Mouse (Mus musculus) brown adipose tissue, adult 24 weeks (tissue): Measurements from ENCODE around the gene Slc25a30. TPM values are rescaled to one million over a fixed set of nuclear protein-coding genes. Genes with fewer than 3 reads are reported as not detected.
A peak's percentile ranks its signal among the peaks of the same experiment; 100 is the strongest.

Experiments used
- H3K27ac ChIP-seq: fragments of 200-500 bp; replicated peaks from 2 replicates; pipeline ENCODE4 v1.5.1; 2012; ENCODE audit warnings: low read depth, mild to moderate bottlenecking, low read length
- H3K4me1 ChIP-seq: fragments of 200-500 bp; 2 replicates; pipeline ENCODE4 v1.6.1; 2012; ENCODE audit warnings: low read length, mixed read lengths; ENCODE audit not compliant: control insufficient read depth, insufficient read depth, insufficient read length
- H3K4me3 ChIP-seq: fragments of 200-500 bp; 2 replicates; pipeline ENCODE4 v1.5.1; 2012; ENCODE audit warnings: low read depth, mild to moderate bottlenecking, low read length, moderate library complexity; ENCODE audit not compliant: insufficient read depth
- polyA plus RNA-seq: library from polyadenylated mRNA; stranded (reverse); fragments of >200 nt; gene quantifications from 2 replicates; pipeline ENCODE4 v1.2.4, GENCODE M21; 2012; ENCODE audit not compliant: missing spikeins, insufficient read depth, insufficient read length

Slc25a30 gene
- polyA plus RNA-seq, 1 experiment = 6.1 TPM

GRCm38 (mm10) chr14:75818528-75818927 lies 31.7 kb upstream of the Slc25a30 start:
- no peak overlapping the region for H3K4me3 ChIP-seq
- no peak overlapping the region for H3K27ac ChIP-seq
- H3K4me1 ChIP-seq = no peaks in the 10 kb centered on the region

- H3K4me1 ChIP-seq = no peaks in the 10 kb centered on the region
- no peak overlapping the region for H3K27ac ChIP-seq
- H3K4me3 ChIP-seq = no peak overlapping the region
Observed at GRCm38 (mm10) chr14:75809931-75810330, 23.1 kb upstream of the Slc25a30 start.

- Histone ChIP-seq H3K27ac (no peak overlapping the region), H3K4me1 (no peaks in the 10 kb centered on the region), H3K4me3 (no peak overlapping the region)
Observed at GRCm38 (mm10) chr14:75807800-75808199, 21.0 kb upstream of the Slc25a30 start.

- Histone ChIP-seq H3K4me3 (no peak overlapping the region), H3K27ac (no peak overlapping the region), H3K4me1 (no peaks in the 10 kb centered on the region)
Observed at GRCm38 (mm10) chr14:75797769-75798386, 11.0 kb upstream of the Slc25a30 start.

GRCm38 (mm10) chr14:75795918-75796317 lies 9.1 kb upstream of the Slc25a30 start:
- no peaks in the 10 kb centered on the region for H3K4me1 ChIP-seq
- H3K27ac ChIP-seq = no peak overlapping the region
- H3K4me3 ChIP-seq = no peak overlapping the region

GRCm38 (mm10) chr14:75794726-75795125 lies 7.9 kb upstream of the Slc25a30 start:
- Histone ChIP-seq H3K27ac (no peak overlapping the region), H3K4me1 (no peaks in the 10 kb centered on the region), H3K4me3 (no peak overlapping the region)

GRCm38 (mm10) chr14:75794324-75794723 lies 7.5 kb upstream of the Slc25a30 start:
- no peak overlapping the region for H3K4me3 ChIP-seq
- no peak overlapping the region for H3K27ac ChIP-seq
- no peaks in the 10 kb centered on the region for H3K4me1 ChIP-seq

- Histone ChIP-seq H3K27ac (no peak overlapping the region), H3K4me1 (no peaks in the 10 kb centered on the region), H3K4me3 (no peak overlapping the region)
Observed at GRCm38 (mm10) chr14:75793110-75793509, 6.3 kb upstream of the Slc25a30 start.

- no peak overlapping the region for H3K4me3 ChIP-seq
- H3K4me1 ChIP-seq = peaks cover 2% of the 10 kb centered on the region; the same call in 1 of the 2 replicates
- H3K27ac ChIP-seq = no peak overlapping the region
Observed at GRCm38 (mm10) chr14:75791372-75791771, 4.5 kb upstream of the Slc25a30 start.

- H3K27ac ChIP-seq = 0 out of 2 replicates have a peak overlapping the region, but pooled peaks have one; percentile 0
- H3K4me1 ChIP-seq = peaks cover 2% of the 10 kb centered on the region; the same call in 1 of the 2 replicates
Observed at GRCm38 (mm10) chr14:75790411-75790996, 3.7 kb upstream of the Slc25a30 start.

GRCm38 (mm10) chr14:75789291-75789690 lies 2.5 kb upstream of the Slc25a30 start:
- Histone ChIP-seq H3K4me1 (peaks cover 2% of the 10 kb centered on the region; the same call in 1 of the 2 replicates), H3K27ac (no peak overlapping the region), H3K4me3 (no peak overlapping the region)

More at GRCm38 (mm10) chr14:75790411-75790996, 3.7 kb upstream of the Slc25a30 start:
- H3K4me3 ChIP-seq = no peak overlapping the region

GRCm38 (mm10) chr14:75787794-75788175 lies 948 bp upstream of the Slc25a30 start:
- Histone ChIP-seq H3K4me1 (peaks cover 2% of the 10 kb centered on the region; the same call in 1 of the 2 replicates), H3K27ac (no peak overlapping the region; the same call in 1 of the 2 replicates), H3K4me3 (peak overlapping the region; percentile 68; the same call in 1 of the 2 replicates)

GRCm38 (mm10) chr14:75786424-75786867 lies 391 bp downstream of the Slc25a30 start:
- Histone ChIP-seq H3K4me3 (peak overlapping the region; percentile 74), H3K4me1 (peaks cover 2% of the 10 kb centered on the region; the same call in 1 of the 2 replicates), H3K27ac (peak overlapping the region; percentile 40; the same call in 1 of the 2 replicates)

GRCm38 (mm10) chr14:75779913-75780312 lies 6.9 kb downstream of the Slc25a30 start:
- no peak overlapping the region for H3K4me3 ChIP-seq
- no peaks in the 10 kb centered on the region for H3K4me1 ChIP-seq
- no peak overlapping the region for H3K27ac ChIP-seq

- Histone ChIP-seq H3K27ac (no peak overlapping the region), H3K4me1 (no peaks in the 10 kb centered on the region), H3K4me3 (no peak overlapping the region)
Observed at GRCm38 (mm10) chr14:75776637-75777036, 10.2 kb downstream of the Slc25a30 start.

GRCm38 (mm10) chr14:75773431-75773830 lies 13.4 kb downstream of the Slc25a30 start:
- Histone ChIP-seq H3K4me1 (no peaks in the 10 kb centered on the region), H3K4me3 (no peak overlapping the region), H3K27ac (no peak overlapping the region)
